Mouse (Mus musculus) spleen, postnatal 0 days (tissue): ENCODE measurements around the gene Olfr474. TPM values are rescaled to one million over a fixed set of nuclear protein-coding genes. Genes with fewer than 3 reads are reported as not detected.

Experiments
- polyA plus RNA-seq: library from polyadenylated mRNA; unstranded; fragments of >200 nt; fragmentation: Nextera tagmentation; extraction: Ambion mirVana; gene quantifications from 2 replicates; pipeline ENCODE4 v1.2.1, GENCODE M21; 2015

Olfr474 gene
- polyA plus RNA-seq = not detected in 2 replicates

GRCm38 (mm10) chr7:107954343-107954742, at the start of gene Olfr474:
Gene Olfr474, plus strand, starts transcription at chr7:107954643.

GRCm38 (mm10) chr7:107930146-107930545, 24.3 kb upstream of the Olfr474 start, which contains the start of gene Olfr473:
Gene Olfr473, plus strand, starts transcription at chr7:107930446.

GRCm38 (mm10) chr7:107964503-107964902, 10.1 kb downstream of the Olfr474 start, which contains the start of gene Olfr476:
Gene Olfr476, plus strand, starts transcription at chr7:107964803.

GRCm38 (mm10) chr7:107986393-107986792, 31.9 kb downstream of the Olfr474 start, which contains the start of gene Olfr477:
Gene Olfr477, plus strand, starts transcription at chr7:107986693.

Other genes with a start within 250 kb of the Olfr474 start
- 0.06 and 0.17 TPM in 2 replicates for gene Cyb5r2, start 196.6 kb upstream of the Olfr474 start, polyA plus RNA-seq
- not detected in 2 replicates for gene Ovch2, start 153.4 kb upstream of the Olfr474 start, polyA plus RNA-seq
- not detected in 2 replicates for gene Olfr467, start 142.4 kb upstream of the Olfr474 start, polyA plus RNA-seq
- not detected in 2 replicates for gene Olfr469, start 129.1 kb upstream of the Olfr474 start, polyA plus RNA-seq
- not detected in 2 replicates for gene Olfr470, start 107.2 kb upstream of the Olfr474 start, polyA plus RNA-seq
- not detected in 2 replicates for gene Olfr472, start 56.7 kb upstream of the Olfr474 start, polyA plus RNA-seq
- not detected in 2 replicates for gene Olfr473, start 24.2 kb upstream of the Olfr474 start, polyA plus RNA-seq
- not detected in 2 replicates for gene Olfr476, start 10.2 kb downstream of the Olfr474 start, polyA plus RNA-seq
- gene Olfr477, start 32.0 kb downstream of the Olfr474 start, polyA plus RNA-seq = not detected in 2 replicates
- gene Olfr478, start 79.3 kb downstream of the Olfr474 start, polyA plus RNA-seq = not detected in 2 replicates
- gene Olfr479, start 96.0 kb downstream of the Olfr474 start, polyA plus RNA-seq = not detected in 2 replicates
- gene Olfr480, start 112.7 kb downstream of the Olfr474 start, polyA plus RNA-seq = not detected in 2 replicates
- not detected in 2 replicates for gene Olfr481, start 125.2 kb downstream of the Olfr474 start, polyA plus RNA-seq
- 0.12 TPM in 2 replicates for gene Olfr482, start 142.9 kb downstream of the Olfr474 start, polyA plus RNA-seq
- not detected in 2 replicates for gene Olfr483, start 146.2 kb downstream of the Olfr474 start, polyA plus RNA-seq
- not detected in 2 replicates for gene Olfr484, start 172.8 kb downstream of the Olfr474 start, polyA plus RNA-seq
- not detected in 2 replicates for gene Olfr485, start 205.2 kb downstream of the Olfr474 start, polyA plus RNA-seq
- not detected in 2 replicates for gene Olfr486, start 218.1 kb downstream of the Olfr474 start, polyA plus RNA-seq